Mouse (Mus musculus): ENCODE measurements around the gene Hadha.

Gene Hadha

GRCm38 (mm10) chr5:30153222-30153621 is 1.7 kb downstream of the Hadha start:
- DNase-seq (ENCODE audit: low spot score in 2 of 2) = no peak

DNA sequence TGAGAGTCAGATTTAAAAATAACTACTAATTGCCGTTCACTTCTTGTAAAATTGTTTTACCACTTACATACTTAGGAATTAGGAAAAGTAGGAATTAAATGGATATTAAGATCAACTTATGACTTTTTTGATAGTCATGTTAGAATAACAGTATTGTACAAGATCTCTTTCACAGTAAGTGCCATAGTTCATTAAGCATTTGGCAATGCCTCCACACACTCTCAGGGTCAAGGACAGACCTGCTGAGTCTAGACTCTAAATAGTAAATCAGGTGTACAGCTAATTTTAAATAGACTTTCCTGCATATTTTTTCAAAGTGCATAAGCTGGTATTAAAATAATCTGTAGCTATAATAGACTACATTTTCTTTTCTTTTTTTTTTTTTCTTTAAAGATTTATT is 2.5 kb downstream of the Hadha start:
- DNase-seq (ENCODE audit: low spot score in 2 of 2) = no peak

GRCm38 (mm10) chr5:30152007-30152406 is 3.0 kb downstream of the Hadha start:
- no peak for DNase-seq (ENCODE audit: low spot score in 2 of 2)

- DNase-seq (ENCODE audit: low spot score in 2 of 2) = no peak
Measured at GRCm38 (mm10) chr5:30148133-30148920, 6.6 kb downstream of the Hadha start.

DNA sequence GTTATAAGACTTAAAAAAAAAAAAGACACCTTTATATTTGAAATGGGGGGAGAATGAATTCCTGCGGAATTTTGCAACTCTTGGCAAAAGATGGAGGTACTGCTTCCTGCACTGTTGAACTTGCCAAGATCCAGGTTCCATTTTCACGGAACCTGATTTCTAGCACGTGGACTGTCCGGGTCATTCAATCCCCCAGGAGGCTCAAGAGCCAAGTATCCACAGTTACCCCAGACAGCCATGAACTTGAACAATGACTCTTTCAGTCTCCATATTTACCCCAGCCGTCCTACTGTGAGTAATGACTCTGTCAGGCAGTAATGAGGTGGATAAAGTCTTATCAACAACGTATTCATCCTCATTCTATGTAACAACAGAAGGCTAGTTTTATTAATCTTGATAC is 8.4 kb downstream of the Hadha start:
- DNase-seq (ENCODE audit: low spot score in 2 of 2) = no peak

DNA sequence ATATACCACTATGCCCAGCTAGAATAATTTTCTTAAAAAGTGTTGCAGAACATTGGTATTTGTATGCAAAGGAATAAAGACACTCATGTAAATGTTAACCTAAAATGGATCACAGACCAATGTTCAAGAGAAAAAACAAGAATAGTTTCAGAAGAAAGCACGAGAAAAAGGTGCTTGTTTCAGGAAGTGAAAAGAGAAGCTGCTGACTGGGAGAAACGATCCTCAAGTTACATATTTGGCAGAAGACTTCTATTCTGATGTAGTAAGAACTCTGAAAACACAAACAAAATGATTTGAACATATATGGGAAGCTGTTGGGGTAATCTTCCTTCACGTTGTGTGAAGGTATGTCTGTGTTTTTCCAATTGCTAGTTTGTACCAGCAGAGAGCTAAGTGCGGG is 16.8 kb downstream of the Hadha start:
- DNase-seq (ENCODE audit: low spot score in 2 of 2) = no peak

GRCm38 (mm10) chr5:30137271-30137670 is 17.7 kb downstream of the Hadha start:
- DNase-seq (ENCODE audit: low spot score in 2 of 2) = no peak

DNA sequence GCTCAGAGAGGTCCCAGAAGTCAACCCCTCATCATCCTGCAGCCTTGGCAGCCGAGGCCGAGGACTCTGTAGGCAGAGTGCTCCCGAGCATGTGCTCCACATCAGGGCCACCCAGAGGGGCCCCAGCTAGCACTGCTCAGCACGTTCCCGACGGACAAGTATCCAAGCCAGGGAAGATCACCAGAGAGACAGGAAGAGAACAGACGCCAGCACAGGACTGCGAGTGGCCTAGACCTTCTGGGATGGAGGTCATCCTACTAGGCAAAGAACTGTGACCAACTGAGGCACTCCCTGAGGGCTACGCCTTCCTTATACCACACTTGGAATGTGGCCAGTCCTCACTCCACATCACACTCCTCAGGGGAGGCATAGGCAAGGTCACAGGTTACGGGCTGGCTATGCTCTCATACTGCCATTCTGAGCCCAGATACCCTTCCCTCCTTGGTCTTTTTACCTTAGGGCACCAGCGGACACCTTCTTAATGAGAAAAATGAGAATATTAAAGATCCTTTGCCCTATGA is 19.2 kb downstream of the Hadha start:
- no peak for DNase-seq (ENCODE audit: low spot score in 2 of 2)

GRCm38 (mm10) chr5:30132173-30132572 is 22.8 kb downstream of the Hadha start:
- no peak for DNase-seq (ENCODE audit: low spot score in 2 of 2)

DNA sequence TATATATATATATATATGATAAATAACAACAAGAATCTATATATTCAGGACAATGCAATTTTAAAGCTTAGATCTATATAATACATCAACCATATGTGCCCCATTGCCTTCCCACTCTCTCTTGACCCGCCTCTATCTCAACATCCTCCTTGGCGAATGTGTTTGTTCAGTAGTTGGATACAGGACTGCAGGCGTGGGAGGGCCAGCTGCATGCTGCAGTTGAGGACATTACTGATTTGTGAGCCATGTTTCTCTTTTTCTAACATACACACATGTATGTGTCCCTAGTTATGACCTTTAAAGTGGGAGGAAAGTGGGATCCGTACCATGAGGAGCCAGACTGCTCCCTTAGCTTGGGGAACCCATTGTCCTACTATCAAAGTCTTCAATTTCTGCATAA is 23.7 kb downstream of the Hadha start:
- DNase-seq (ENCODE audit: low spot score in 2 of 2) = no peak

DNA sequence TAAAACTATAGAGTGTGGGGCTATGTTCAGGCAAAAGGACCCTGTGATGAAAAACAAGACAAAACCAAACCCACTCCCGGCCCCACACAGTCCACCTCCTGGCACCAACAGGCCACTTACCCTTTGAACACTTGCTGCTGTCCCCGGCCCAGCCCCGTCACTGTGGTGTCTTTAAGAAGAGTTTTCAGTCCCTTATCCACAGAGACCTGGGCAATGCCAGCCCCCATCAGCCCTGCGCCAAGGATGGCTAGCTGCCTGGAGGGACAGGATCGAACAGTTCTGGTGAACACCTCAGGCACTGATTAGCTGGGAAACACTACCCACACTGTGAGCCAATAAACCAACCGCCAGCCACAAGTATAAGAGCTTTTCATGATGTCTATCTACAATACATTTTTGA is 26.3 kb downstream of the Hadha start:
- no peak for DNase-seq (ENCODE audit: low spot score in 2 of 2)

GRCm38 (mm10) chr5:30127921-30128597 is 26.9 kb downstream of the Hadha start:
- no peak for DNase-seq (ENCODE audit: low spot score in 2 of 2)

GRCm38 (mm10) chr5:30126756-30127155 is 28.2 kb downstream of the Hadha start:
- DNase-seq (ENCODE audit: low spot score in 2 of 2) = no peak

DNA sequence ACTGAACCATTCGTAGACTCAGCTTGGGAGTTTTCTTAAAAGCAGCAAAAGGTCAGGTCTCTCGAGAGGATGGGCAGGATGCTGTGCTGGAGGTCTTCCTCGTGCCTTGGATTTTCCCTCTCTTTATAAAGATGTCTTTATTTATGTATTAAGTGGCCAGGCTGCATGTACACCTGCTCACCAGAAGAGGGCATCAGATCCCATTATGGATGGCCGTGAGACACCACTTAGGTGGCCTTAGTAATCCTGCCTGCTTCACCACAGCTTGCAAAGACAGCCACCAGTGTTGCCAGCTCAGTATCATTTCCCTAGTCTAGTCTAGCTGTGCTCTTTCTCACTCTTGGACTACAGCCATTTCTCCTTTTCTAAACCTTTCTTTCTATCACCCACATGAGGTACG is 29.4 kb downstream of the Hadha start:
- no peak for DNase-seq (ENCODE audit: low spot score in 2 of 2)

DNA sequence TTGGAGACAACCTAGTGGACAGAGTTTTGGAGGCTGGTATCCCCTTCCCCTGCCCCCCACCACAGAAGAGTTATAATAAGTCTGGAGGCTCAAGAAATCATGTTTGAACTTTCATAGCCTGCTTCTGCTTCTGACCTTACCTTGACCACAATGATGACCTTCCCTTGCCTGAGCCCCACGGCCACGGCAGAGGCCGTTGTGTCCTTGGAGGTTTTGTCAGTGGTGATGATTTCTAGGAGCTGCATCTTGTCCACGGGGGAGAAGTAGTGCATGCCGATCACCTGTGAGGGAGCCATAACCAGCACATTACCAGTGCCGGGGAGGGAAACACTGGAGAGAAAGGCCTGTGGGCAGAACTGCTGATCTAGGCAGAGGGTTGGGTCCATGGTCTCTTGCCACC is 32.5 kb downstream of the Hadha start:
- no peak for DNase-seq (ENCODE audit: low spot score in 2 of 2)

DNA sequence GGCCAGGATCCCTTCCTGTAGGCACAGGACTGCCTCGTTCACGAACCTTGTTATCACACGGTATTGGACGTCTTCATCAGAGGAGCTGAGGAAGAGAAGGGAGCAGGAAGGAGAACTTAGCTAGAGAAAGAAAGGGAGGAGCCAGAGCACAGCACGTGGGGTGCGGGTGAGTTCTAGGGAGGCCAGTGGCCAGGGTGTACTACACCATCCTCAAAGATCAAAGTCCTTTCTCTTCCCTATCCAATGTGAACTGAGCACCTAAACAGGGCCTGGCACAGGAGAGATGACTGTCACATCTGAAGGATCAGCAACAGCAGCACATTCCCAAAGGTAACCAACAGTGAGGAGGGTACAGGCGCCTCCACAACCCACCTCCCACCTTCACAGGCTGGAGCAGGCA is 34.9 kb downstream of the Hadha start:
- DNase-seq (ENCODE audit: low spot score in 2 of 2) = no peak

DNA sequence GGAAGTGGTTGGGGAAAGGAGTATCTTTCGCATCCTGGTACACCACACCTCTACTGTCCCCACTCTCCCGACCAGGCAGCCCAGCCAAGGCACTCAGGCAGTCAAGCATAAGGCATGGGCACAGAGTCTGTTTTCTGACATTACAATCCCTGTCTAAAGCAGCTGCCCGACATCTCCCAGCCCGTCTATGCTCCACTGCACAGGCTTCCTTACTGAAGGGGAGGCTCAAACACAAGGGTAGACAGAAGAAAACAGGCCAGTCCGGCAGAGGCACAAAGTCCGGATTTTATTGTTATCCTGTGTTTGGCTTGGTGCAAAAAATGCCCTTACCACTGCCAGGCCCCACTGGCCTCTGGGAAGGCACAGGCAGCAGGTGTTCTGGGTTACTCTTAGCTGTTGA is 35.8 kb downstream of the Hadha start:
- DNase-seq (ENCODE audit: low spot score in 2 of 2) = no peak

DNA sequence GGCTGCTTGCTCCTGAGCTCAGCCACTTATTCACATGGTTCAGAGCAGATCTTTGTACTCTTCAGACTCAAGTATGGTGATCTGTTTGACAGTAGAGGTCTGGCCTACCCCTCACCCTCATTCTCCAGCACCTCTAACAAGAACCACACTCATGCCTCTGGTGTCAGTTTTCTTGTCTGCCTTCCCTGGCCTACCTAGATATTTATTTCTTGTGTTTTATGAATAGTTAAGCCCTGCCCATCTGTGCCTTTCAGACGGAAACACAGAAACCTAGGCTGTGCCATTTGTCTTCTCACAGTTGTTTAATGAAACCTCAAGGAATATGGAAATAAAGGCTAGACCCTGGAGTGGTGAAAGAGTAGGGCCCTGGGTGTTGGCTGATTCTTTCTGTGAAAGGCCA is 36.9 kb downstream of the Hadha start:
- DNase-seq (ENCODE audit: low spot score in 2 of 2) = no peak

DNA sequence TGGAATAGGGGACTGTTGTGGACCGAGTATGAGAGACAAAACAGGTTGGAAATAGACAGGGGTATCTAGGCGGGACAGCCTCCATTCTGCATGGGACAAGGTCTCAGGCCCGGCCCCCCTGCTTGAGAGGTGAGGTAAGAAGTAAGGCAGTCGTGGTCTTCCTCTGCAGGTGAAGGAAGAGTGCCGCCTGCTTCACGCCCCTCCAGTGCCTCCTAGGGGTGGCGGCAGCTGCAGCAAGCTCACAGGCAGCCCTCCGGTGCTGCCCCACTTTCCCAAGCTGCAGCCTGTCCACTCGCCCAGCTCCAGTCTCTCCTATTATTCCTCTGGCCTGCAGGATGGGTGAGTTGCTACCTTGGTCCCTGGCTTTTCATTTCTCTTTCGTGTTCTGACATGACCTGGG is 39.2 kb downstream of the Hadha start:
- DNase-seq (ENCODE audit: low spot score in 2 of 2) = no peak

- DNase-seq (ENCODE audit: low spot score in 2 of 2) = no peak
Measured at GRCm38 (mm10) chr5:30114761-30115140, 40.2 kb downstream of the Hadha start.

GRCm38 (mm10) chr5:30113881-30114760 is 40.8 kb downstream of the Hadha start:
- DNase-seq (ENCODE audit: low spot score in 2 of 2) = peak; percentile 39 to 44

DNA sequence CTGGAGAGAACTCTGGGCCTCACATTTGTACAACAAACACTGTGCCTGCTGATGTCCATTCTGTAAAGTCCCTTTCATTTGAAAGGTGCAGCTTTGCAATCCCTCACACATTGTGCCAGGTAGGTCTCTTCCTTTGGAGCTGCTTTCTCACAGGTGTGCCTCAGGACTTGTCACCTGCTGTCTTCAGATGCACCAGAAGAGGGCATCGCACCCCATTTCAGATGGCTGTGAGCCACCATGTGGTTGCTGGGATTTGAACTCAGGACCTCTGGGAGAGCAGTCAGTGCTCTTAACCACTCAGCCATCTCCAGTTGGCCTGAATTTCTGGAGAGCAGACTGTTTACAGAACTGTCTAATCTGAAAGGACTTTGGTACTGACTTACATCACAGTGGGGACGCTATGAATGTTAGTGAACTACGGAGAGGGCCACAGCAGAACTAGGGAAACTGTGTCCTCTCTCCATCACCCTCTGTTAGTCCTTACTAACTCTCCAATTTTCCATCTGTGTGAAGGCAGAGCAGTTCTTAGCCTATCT is 42.4 kb downstream of the Hadha start:
- no peak for DNase-seq (ENCODE audit: low spot score in 2 of 2)
